Mouse (Mus musculus): ENCODE measurements at regions not wholly inside any gene's neighbourhood (a gene's known extent, or its start where the extent isn't known, plus 50 kb on each side); places are given as distances from the start of the nearest gene placed in this dataset.
A peak's percentile ranks its signal among the peaks of the same experiment; 100 is the strongest.

GRCm38 (mm10) chr17:88159212-88159668 lies 94.1 kb upstream of the Fbxo11 start:
- H3K4me1 ChIP-seq (replicated peaks), result peaks cover 21% of the 10 kb centered on the region
- no peak overlapping the region for H3K27ac ChIP-seq
- H3K9me3 ChIP-seq, result no peaks in the 10 kb centered on the region
- ATAC-seq, result 0 out of 2 replicates have a peak, but pooled peaks have one; percentile 17
- H3K4me3 ChIP-seq (replicated peaks), result 0 out of 2 replicates have a peak overlapping the region, but pooled peaks have one; percentile 5
- H3K9ac ChIP-seq (replicated peaks), result peak overlapping the region; percentile 8; the same call in 1 of the 2 replicates
- H3K4me2 ChIP-seq (replicated peaks), result peak overlapping the region; percentile 45
- no peaks in the 10 kb centered on the region for H3K36me3 ChIP-seq
- WGBS, result 4% methylated on average over 11 of the region's 11 CpGs
- H3K27me3 ChIP-seq, result no peaks in the 10 kb centered on the region; the same call in 1 of the 2 replicates

- Histone ChIP-seq H3K36me3 (no peaks in the 10 kb centered on the region), H3K9me3 (no peaks in the 10 kb centered on the region), H3K27ac (no peak overlapping the region), H3K27me3 (no peaks in the 10 kb centered on the region; the same call in 1 of the 2 replicates), H3K4me3 (replicated peaks) (0 out of 2 replicates have a peak overlapping the region, but pooled peaks have one; percentile 5), H3K4me1 (replicated peaks) (peaks cover 21% of the 10 kb centered on the region), H3K4me2 (replicated peaks) (peak overlapping the region; percentile 45), H3K9ac (replicated peaks) (no peak overlapping the region)
- WGBS, result 33% methylated on average over 19 of the region's 19 CpGs
- no peak for ATAC-seq
These were observed 95.0 kb upstream of the Fbxo11 start for GRCm38 (mm10) chr17:88159851-88160676.

DNA sequence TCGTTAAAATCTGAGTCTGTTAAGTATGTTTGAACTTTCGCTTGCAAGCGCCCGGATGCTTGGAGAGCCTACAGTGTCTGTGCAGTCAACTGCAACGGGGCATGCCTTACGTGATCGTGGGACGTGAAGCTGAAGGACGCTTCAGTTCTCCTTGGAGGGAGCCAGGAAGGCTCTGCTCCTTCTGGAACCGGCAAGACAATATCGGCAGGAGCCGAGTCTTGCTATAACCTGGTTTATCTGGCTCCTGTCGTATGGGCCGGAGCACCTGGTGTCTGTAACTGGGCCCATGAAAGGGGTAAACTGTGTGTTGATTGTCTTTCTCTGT lies 95.5 kb upstream of the Fbxo11 start:
- ATAC-seq, result no peak

GRCm38 (mm10) chr17:88161766-88162165 lies 96.7 kb upstream of the Fbxo11 start:
- 94% methylated on average over 8 of the region's 8 CpGs for WGBS
- no peak overlapping the region for H3K9ac ChIP-seq (replicated peaks)
- H3K4me1 ChIP-seq (replicated peaks), result peaks cover 21% of the 10 kb centered on the region
- ATAC-seq, result no peak
- H3K4me3 ChIP-seq (replicated peaks), result no peak overlapping the region
- H3K27ac ChIP-seq, result no peak overlapping the region
- no peaks in the 10 kb centered on the region for H3K36me3 ChIP-seq
- H3K9me3 ChIP-seq, result no peaks in the 10 kb centered on the region
- no peak overlapping the region for H3K4me2 ChIP-seq (replicated peaks)
- H3K27me3 ChIP-seq, result no peaks in the 10 kb centered on the region; the same call in 1 of the 2 replicates

More for the DNA sequence above, 95.5 kb upstream of the Fbxo11 start:
- Histone ChIP-seq H3K4me2 (replicated peaks) (peak overlapping the region; percentile 45), H3K27ac (no peak overlapping the region), H3K36me3 (no peaks in the 10 kb centered on the region), H3K4me3 (replicated peaks) (no peak overlapping the region), H3K4me1 (replicated peaks) (peaks cover 21% of the 10 kb centered on the region), H3K9ac (replicated peaks) (no peak overlapping the region), H3K27me3 (no peaks in the 10 kb centered on the region; the same call in 1 of the 2 replicates), H3K9me3 (no peaks in the 10 kb centered on the region)
- 67% methylated on average over 14 of the region's 14 CpGs for WGBS

DNA sequence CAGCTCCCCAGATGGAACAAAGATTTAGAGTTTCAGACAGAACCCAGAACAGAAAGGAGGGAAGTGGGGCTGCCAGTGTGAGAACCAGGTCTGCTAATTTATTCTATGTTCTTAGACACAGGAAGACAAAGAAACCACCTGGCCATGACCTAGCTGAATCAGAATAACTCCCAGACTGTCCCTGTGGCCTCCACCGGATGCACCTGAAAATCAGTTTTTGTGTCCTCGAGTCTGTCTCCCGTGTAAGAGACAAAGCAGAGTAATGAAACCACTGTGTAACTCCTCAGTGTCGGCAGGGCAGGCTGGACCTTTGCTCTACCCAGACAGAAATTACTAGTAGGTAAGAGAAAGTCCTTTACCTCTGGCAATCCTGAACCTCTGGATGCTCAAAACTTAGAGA lies 99.7 kb upstream of the Fbxo11 start:
- Histone ChIP-seq H3K4me1 (replicated peaks) (peaks cover 9% of the 10 kb centered on the region; the same call in 1 of the 2 replicates), H3K36me3 (no peaks in the 10 kb centered on the region), H3K9me3 (no peaks in the 10 kb centered on the region), H3K9ac (replicated peaks) (no peak overlapping the region), H3K27me3 (no peaks in the 10 kb centered on the region), H3K4me3 (replicated peaks) (no peak overlapping the region), H3K4me2 (replicated peaks) (no peak overlapping the region), H3K27ac (no peak overlapping the region)
- ATAC-seq, result no peak
- 81% methylated on average over 4 of the region's 4 CpGs for WGBS

- H3K4me1 ChIP-seq (replicated peaks), result no peaks in the 10 kb centered on the region
- H3K9ac ChIP-seq (replicated peaks), result no peak overlapping the region
- no peak for ATAC-seq
- H3K27ac ChIP-seq, result no peak overlapping the region
- H3K27me3 ChIP-seq, result no peaks in the 10 kb centered on the region
- WGBS, result 94% methylated on average over 6 of the region's 6 CpGs
- H3K36me3 ChIP-seq, result no peaks in the 10 kb centered on the region
- no peaks in the 10 kb centered on the region for H3K9me3 ChIP-seq
- no peak overlapping the region for H3K4me2 ChIP-seq (replicated peaks)
- no peak overlapping the region for H3K4me3 ChIP-seq (replicated peaks)
These were observed 100.7 kb upstream of the Fbxo11 start for GRCm38 (mm10) chr17:88165811-88166210.

DNA sequence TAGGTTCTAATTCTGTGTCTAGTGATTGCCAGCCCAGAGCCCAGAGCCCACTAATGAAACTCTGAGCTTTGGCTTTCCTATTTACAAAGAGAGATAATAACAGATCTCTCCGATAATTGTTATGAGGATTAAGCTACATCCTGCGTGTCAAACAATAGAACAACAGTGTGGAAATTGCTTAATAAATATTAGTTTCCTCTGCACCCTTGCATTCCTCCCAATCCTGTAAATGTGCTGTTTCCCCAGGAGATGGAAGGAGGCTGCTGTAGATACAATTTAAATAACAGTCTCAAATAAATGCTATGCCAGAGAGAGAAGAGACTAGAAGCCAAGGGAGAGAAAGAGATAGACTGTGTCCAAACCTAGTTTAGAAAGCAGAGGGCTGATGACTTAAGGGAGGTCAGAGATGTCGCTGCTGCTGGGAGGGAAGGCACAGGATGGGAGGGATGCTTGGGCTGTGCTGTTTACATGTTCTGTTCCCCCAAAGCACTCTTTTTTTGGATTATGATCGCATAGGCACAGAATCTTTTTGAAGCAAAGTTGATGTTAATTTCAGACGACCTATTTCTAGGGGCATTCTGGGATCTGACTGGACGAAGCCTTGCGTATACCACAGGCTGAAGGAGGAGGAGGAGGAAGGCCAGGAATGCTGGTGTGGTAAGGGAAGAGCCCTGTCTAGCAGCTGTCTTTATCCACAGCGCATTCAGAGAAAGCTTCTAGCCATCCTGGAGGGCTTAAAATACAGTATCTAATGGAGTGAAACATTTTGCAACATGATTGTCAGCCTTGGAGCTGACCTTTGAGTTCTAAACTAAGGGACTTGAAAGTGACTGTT lies 103.4 kb upstream of the Fbxo11 start:
- WGBS, result 72% methylated on average over 8 of the region's 8 CpGs
- Histone ChIP-seq H3K27ac (no peak overlapping the region), H3K4me3 (replicated peaks) (no peak overlapping the region), H3K9ac (replicated peaks) (no peak overlapping the region), H3K27me3 (no peaks in the 10 kb centered on the region), H3K4me1 (replicated peaks) (no peaks in the 10 kb centered on the region), H3K4me2 (replicated peaks) (no peak overlapping the region), H3K9me3 (no peaks in the 10 kb centered on the region), H3K36me3 (no peaks in the 10 kb centered on the region)
- ATAC-seq, result no peak

DNA sequence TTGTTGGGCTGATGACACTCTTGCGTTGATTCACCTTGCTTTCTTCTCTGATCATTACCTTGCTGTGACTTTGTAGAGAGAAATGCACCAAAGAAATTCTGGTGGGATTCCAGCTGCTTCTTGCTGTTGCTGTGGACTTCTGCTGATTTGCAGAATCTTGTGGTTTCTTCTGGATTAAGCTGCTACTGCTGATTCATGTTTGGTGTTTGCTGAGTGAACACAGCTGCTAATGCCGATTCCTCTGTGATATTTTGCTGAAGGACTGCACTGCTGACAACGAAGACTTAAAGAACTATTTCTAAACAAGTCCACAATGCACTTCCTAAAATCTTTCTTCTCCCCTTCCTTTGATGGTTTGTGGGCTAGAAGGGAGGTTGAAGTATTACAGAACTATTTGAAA lies 106.5 kb upstream of the Fbxo11 start:
- Histone ChIP-seq H3K9ac (replicated peaks) (no peak overlapping the region), H3K36me3 (no peaks in the 10 kb centered on the region), H3K4me1 (replicated peaks) (no peaks in the 10 kb centered on the region), H3K9me3 (no peaks in the 10 kb centered on the region), H3K27me3 (no peaks in the 10 kb centered on the region), H3K27ac (no peak overlapping the region), H3K4me2 (replicated peaks) (no peak overlapping the region), H3K4me3 (replicated peaks) (no peak overlapping the region)
- WGBS, result 95% methylated on average over 3 of the region's 3 CpGs
- no peak for ATAC-seq

DNA sequence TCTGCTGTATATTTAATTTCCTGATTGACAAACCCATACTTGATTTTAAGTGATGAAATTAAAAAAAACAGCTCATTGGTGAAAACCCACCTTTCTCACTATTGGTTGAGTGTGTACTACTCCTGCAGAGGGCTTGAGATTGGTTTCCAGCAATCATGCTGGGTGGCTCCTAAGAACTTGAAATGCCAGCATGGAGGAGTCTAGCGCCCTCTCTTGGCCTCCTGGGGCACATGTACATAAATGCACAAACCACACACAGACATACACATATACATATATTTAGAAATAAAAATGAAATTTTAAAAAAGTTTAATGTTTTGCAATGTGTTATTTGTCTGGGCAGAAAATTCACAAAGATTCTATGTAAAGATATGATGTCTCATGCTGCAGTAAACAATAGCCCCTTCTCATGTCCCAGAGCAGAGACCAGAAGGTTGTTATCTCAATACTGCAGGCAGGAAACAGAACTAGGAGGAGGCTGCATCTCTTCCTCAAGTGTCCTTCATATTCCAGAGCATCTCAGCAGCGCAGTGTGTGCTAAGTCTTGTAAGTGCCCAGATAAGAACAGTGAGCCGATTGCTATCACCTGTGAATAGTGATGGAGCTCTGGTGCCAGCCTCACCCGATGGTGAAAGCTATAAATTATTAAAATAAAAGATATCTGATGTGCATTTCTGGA lies 108.4 kb upstream of the Fbxo11 start:
- no peak for ATAC-seq
- Histone ChIP-seq H3K9me3 (no peaks in the 10 kb centered on the region), H3K27me3 (no peaks in the 10 kb centered on the region), H3K9ac (replicated peaks) (no peak overlapping the region), H3K27ac (no peak overlapping the region), H3K36me3 (no peaks in the 10 kb centered on the region), H3K4me3 (replicated peaks) (no peak overlapping the region), H3K4me1 (replicated peaks) (no peaks in the 10 kb centered on the region), H3K4me2 (replicated peaks) (no peak overlapping the region)
- 76% methylated on average over 4 of the region's 4 CpGs for WGBS

GRCm38 (mm10) chr17:88174242-88174679 lies 109.2 kb upstream of the Fbxo11 start:
- Histone ChIP-seq H3K27ac (no peak overlapping the region), H3K36me3 (no peaks in the 10 kb centered on the region), H3K4me3 (replicated peaks) (no peak overlapping the region), H3K9ac (replicated peaks) (no peak overlapping the region), H3K4me1 (replicated peaks) (no peaks in the 10 kb centered on the region), H3K4me2 (replicated peaks) (no peak overlapping the region), H3K27me3 (no peaks in the 10 kb centered on the region), H3K9me3 (no peaks in the 10 kb centered on the region)
- WGBS, result 79% methylated on average over 10 of the region's 10 CpGs
- ATAC-seq, result 0 out of 2 replicates have a peak, but pooled peaks have one; percentile 53

- ATAC-seq, result no peak
- no peak overlapping the region for H3K27ac ChIP-seq
- no peaks in the 10 kb centered on the region for H3K27me3 ChIP-seq
- H3K4me2 ChIP-seq (replicated peaks), result no peak overlapping the region
- H3K36me3 ChIP-seq, result no peaks in the 10 kb centered on the region
- H3K4me3 ChIP-seq (replicated peaks), result no peak overlapping the region
- WGBS, result 87% methylated on average over 4 of the region's 4 CpGs
- no peaks in the 10 kb centered on the region for H3K4me1 ChIP-seq (replicated peaks)
- no peak overlapping the region for H3K9ac ChIP-seq (replicated peaks)
- H3K9me3 ChIP-seq, result no peaks in the 10 kb centered on the region
These were observed 111.0 kb upstream of the Fbxo11 start for GRCm38 (mm10) chr17:88175951-88176623.
